Mouse (Mus musculus): ENCODE results near the gene Slc25a38. TPM values are rescaled to one million over a fixed set of nuclear protein-coding genes. Genes with fewer than 3 reads are reported as not detected.
A peak's percentile ranks its signal among the peaks of the same experiment; 100 is the strongest.

The Slc25a38 gene
- polyA plus RNA-seq, 1 experiment from 2014 or later: 21.5 TPM

DNA sequence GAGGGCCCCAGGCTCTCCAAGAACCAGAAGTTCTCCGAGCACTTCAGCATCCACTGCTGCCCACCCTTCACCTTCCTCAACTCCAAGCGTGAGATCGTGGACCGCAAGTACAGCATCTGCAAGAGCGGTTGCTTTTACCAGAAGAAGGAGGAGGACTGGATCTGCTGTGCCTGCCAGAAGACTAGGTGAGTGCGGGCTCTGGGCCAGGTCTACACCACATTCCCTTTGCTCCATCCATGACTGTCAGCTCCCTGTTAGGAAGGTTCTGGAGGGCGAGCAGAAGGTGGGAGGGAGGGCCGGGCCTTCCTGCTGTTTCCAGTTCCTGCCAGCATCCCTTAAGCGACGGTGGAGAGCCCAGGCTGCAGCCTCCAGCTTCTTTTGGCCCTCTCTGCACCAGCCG, 57.7 kb downstream of the Slc25a38 start:
- no peak overlapping the region for H3K27ac ChIP-seq
- H3K4me2 ChIP-seq (ENCODE audit: low read length): no peak overlapping the region
- H3K36me3 ChIP-seq (ENCODE audit: insufficient read depth, low read length): no peaks in the 10 kb centered on the region
- no peak for TF ChIP-seq CTCF (IDR thresholded peaks at IDR 0.05; ENCODE audit: low read depth)
- H3K4me1 ChIP-seq (replicated peaks; ENCODE audit: insufficient read depth, low read length): no peaks in the 10 kb centered on the region
- no peak overlapping the region for H3K4me3 ChIP-seq (replicated peaks; ENCODE audit: low read depth, low read length)
- WGBS: 62% methylated on average over 11 of the region's 11 CpGs
- H3K9me3 ChIP-seq (replicated peaks; ENCODE audit: low read length): no peaks in the 10 kb centered on the region
- H3K9ac ChIP-seq (ENCODE audit: low read depth, low read length): no peak overlapping the region
- ATAC-seq (replicated peaks; ENCODE audit: low FRiP score, low read depth) (no peak), DNase-seq (ENCODE audit: low spot score) (no peak)
- H3K27me3 ChIP-seq (ENCODE audit: insufficient read depth, low read length): no peaks in the 10 kb centered on the region

DNA sequence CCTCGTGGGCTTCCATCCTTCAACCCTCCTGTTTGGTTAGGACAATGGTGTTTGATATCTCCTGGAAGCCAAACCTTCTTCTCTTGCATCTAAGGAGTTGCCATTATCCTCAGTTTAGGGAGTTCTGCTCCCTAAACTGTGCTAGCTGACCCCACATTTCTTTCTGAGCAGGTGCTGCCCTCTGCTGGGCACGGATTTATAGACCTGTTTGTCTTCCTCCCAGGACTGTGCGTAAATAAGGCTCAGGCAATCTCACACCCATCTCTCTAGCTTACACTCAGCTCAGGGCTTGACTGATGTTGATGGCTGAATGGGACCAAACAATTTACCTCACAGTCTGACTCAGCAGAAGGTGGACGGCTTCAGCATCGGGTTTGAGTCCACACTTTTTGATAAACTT, 61.1 kb downstream of the Slc25a38 start:
- ATAC-seq (replicated peaks; ENCODE audit: low FRiP score, low read depth) (0 out of 2 replicates have a peak, but pooled peaks have one; percentile 33), DNase-seq (ENCODE audit: low spot score) (peak; percentile 70)
- 36% methylated on average over 5 of the region's 5 CpGs for WGBS
- no peaks in the 10 kb centered on the region for H3K27me3 ChIP-seq (ENCODE audit: insufficient read depth, low read length)
- H3K9ac ChIP-seq (ENCODE audit: low read depth, low read length): no peak overlapping the region
- no peak overlapping the region for H3K4me3 ChIP-seq (replicated peaks; ENCODE audit: low read depth, low read length)
- H3K4me2 ChIP-seq (ENCODE audit: low read length): no peak overlapping the region
- TF ChIP-seq CTCF (IDR thresholded peaks at IDR 0.05; ENCODE audit: low read depth): peak; percentile 79
- no peak overlapping the region for H3K27ac ChIP-seq
- H3K4me1 ChIP-seq (replicated peaks; ENCODE audit: insufficient read depth, low read length): no peaks in the 10 kb centered on the region
- H3K36me3 ChIP-seq (ENCODE audit: insufficient read depth, low read length): no peaks in the 10 kb centered on the region
- no peaks in the 10 kb centered on the region for H3K9me3 ChIP-seq (replicated peaks; ENCODE audit: low read length)

Other genes starting within 250 kb of the Slc25a38 start
- 30.8 and 31.1 TPM in 2 replicates for gene Wdr48, start 215.5 kb upstream of the Slc25a38 start, polyA plus RNA-seq (2015; fragmentation: Nextera tagmentation; extraction: Ambion mirVana)
- 18.3 and 19.1 TPM in 2 replicates for gene Gorasp1, start 172.8 kb upstream of the Slc25a38 start, polyA plus RNA-seq (2015; fragmentation: Nextera tagmentation; extraction: Ambion mirVana)
- gene Ttc21a, start 172.8 kb upstream of the Slc25a38 start, polyA plus RNA-seq (2015; fragmentation: Nextera tagmentation; extraction: Ambion mirVana): 0.03 and 0.06 TPM in 2 replicates
- gene Csrnp1, start 125.7 kb upstream of the Slc25a38 start, polyA plus RNA-seq (2015; fragmentation: Nextera tagmentation; extraction: Ambion mirVana): 4.8 and 7.8 TPM in 2 replicates
- gene Xirp1, start 86.8 kb upstream of the Slc25a38 start, polyA plus RNA-seq (2015; fragmentation: Nextera tagmentation; extraction: Ambion mirVana): 0.04 and 0.16 TPM in 2 replicates
- gene Cx3cr1, start 40.5 kb upstream of the Slc25a38 start, polyA plus RNA-seq (2015; fragmentation: Nextera tagmentation; extraction: Ambion mirVana): 4.3 and 4.5 TPM in 2 replicates
- gene Ccr8, start 18.3 kb upstream of the Slc25a38 start, polyA plus RNA-seq (2015; fragmentation: Nextera tagmentation; extraction: Ambion mirVana): not detected in 2 replicates
- gene Rpsa, start 17.3 kb downstream of the Slc25a38 start, polyA plus RNA-seq (2015; fragmentation: Nextera tagmentation; extraction: Ambion mirVana): 1,210 and 1,323 TPM in 2 replicates
- gene Mobp, start 39.3 kb downstream of the Slc25a38 start, polyA plus RNA-seq (2015; fragmentation: Nextera tagmentation; extraction: Ambion mirVana): 0.04 TPM in 1 of 2 replicates, not detected in the other
- gene Myrip, start 191.1 kb downstream of the Slc25a38 start, polyA plus RNA-seq (2015; fragmentation: Nextera tagmentation; extraction: Ambion mirVana): 0.19 and 0.34 TPM in 2 replicates

All from kidney, postnatal 0 days (tissue).